Mouse (Mus musculus) cerebellum, adult 8-10 months (tissue): Measurements from ENCODE around the gene Zfp688.
"Not testable (repeated sequence)": the region's sequence is repeated elsewhere in the genome, so short reads cannot be mapped to it uniquely, and the experiment has no call there.

Source experiments
- DNase-seq: peaks from one replicate; pipeline ENCODE4 v3.0.0; 2022

Zfp688 gene

DNA sequence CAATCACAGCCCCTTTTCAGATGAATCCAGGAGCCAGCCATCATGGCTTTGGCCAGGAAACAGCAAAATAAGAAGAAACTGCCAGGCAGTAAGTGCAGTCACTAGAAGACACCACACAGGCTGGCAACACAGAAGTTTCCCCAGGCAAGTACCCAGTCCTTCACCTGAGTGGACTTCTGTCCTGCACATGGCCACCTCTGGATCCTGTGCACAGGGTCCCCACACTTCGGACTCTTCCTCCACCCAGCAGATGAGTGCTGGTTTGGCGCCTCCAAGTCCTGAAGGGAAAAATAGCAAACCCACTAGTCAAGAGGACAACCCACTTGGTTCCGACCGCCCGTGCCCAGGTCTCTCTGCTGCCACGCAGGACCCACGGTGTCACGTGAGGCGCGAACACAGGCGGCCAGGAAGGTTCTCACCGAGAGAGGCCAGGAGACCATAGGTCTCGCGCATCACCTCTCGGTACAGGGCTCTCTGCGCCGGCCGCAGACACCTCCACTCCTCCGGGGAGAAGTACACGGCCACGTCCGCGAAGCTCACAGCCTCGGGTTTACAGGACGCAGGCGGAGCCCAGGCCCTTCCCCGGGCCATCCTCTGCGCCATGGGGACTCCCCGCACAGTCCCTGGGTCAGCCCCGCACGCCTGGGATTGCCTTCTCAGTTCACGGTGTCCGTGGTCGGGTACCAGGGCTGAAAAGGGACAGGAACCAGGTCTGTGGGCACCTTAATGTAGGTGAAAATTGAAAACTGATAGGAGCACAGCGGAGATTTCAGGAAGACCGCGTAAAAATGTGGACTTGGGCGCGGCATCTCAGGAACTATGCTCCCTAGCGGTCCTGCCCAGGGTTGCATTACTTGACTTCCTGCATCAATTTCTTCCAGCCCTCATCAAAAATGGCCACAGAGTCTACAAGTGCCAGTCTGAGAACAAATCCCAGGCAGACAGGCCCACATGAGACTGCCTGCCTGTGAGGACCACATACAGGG, 15.6 kb downstream of the Zfp688 start, which contains the start of gene Zfp764:
Gene Zfp764 (minus strand): TSS at position 821 of the 986 bp plus-strand sequence.
- DNase-seq, result peak; percentile 94

DNA sequence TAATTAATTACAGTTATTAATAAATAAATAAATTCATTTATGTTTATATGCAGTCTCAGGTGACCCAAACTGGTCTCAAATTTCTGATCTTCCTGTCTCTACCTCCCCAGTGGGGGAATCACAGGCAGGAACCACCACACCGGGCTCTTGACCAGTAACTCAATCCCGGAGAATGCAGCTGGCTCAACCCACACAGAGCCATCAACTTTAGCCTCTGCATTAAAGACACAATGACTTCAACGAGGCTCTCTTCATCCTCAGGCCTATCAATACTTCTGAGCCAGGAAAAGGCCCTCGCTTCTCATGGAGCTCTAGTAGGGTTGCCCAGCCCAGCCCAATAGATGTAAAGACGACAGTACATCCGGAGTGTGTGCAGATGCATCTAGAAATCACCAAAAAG, 17.8 kb downstream of the Zfp688 start:
- DNase-seq, result not testable (repeated sequence)

DNA sequence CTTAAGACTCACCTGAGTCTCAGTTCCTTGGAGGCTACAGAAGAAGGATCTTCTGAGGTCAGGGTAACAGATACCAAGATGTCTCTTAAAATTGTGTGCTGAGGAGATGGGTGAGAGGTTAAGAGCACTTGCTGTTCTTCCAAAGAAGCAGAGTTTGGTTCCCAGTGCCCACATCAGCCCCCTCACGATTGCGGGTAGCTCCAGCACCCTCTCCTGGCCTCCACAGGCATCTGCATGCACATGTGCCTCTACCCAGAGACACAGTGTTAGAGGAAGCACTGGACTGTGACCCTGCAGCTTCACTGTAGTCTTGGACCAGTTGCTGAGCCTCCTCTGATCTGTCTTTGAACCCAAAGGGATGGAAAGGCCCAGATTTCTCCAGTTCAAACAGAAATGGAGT, 18.9 kb downstream of the Zfp688 start:
- no peak for DNase-seq

DNA sequence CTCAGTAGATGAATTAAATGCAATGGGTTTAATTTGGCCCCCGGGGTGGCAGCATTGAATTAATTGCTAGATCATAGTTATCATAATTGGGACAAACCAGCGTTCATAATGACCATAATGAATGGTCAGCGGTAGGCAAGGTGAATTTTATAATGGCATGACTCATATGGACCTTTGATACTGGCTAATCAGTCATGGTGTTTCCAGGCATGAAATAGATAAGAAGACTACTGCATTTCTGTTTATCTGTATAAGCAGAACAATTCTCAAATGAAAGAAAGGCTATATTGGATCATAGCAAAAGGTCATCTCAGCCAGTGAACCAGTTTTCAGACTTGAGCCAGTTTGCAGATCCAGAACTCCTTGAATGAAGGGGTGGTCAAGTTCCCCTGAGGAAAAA, 21.5 kb downstream of the Zfp688 start:
- no peak for DNase-seq

DNA sequence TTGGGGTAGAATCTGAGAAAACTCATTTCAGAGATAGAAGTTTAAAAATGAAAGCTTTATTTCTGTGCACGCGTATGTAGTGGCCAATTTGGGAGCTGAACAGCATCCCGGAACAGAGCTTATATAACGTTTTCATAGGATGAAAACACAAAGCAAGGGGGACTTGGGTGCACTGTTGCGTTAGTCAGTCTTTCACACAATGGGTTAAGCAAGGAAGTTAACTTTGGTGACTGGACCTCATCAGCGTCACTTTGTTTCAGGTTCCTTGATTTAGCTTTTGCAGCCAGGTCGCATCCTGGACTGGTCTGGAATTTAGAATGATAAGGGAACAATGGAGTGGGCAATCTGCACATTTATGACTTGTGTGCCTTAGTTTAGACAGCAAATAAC, 27.9 kb downstream of the Zfp688 start:
- no peak for DNase-seq

DNA sequence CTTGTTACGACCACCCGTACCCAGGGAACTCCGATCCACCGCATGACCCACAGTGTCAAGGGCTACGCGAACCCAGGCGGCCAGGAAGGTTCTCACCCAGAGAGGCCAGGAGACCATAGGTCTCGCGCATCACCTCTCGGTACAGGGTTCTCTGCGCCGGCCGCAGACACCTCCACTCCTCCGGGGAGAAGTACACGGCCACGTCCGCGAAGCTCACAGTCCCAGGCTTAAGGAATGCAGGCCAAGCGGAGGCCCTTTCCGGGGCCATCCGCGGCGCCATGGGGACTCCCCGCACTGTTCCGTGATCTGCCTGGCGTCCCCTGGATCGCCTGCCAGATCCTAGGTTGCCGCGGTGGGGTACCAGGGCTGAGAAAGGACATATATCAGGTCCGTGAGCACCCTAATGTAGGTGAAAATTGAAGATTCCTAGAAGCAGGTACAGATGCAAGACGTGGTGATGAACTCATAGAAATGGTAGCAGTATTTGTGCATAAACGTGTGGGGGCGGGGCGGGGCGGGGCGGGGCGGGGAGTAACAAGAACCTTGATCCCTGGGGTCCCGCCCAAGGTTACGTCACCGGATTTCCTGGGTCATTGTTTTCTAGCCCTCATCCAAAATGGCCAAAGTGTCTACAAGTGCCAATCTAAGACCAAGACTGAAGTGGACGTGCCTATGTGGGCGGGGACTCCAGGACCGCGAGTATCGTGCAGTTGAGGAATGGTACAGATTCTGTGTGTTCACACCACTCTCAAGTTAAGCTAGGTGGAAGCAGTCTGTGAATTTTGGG, 28.5 kb downstream of the Zfp688 start, which contains the start of gene E430018J23Rik:
Gene E430018J23Rik (minus strand): TSS at position 473 of the 787 bp plus-strand sequence.
- DNase-seq, result peak; percentile 99

DNA sequence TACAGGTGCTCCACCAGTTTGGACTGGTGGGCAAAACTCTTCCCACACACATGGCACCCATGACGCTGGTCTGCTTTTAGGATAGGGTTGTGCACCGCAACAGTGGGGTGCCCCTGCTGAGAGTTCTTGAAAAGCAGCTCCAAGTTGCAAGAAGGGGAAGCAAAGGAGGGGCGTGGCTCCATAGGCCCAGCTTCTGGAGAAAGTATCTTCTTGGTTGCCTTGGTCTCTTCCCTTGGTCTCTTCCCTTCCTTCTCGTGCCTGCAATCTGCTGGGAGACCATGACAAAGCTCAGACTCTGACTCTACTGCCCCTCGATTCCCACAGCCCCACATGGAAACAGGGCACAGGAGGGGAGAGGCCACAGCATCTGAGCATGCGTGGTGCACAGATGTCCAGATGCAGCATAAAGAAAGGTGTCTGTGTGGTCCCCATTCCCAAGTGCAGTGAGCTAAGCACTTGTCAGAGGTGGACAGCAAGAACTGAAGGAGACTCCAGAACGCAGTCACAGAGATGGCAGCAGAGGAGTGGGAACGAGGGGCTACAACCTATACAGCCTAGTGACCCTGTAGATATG, 29.5 kb downstream of the Zfp688 start:
- no peak for DNase-seq

DNA sequence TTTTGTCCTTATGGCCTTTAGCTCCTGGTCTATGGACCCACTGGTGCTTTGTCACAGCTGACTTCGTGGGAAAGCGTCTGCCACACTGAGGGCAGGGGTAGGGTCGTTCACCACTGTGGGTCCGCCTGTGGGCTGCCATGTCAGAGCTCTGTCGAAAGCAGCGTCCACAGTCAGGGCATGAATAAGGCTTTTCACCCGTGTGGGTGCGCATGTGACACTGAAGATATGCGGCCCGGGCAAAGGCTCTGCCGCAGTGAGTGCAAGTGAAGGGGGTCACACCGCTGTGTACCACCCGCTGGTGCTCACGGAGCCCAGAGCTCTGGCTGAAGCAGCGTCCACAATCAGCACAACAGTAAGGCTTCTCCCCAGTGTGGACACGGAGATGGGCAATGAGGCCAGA, 30.3 kb downstream of the Zfp688 start:
- no peak for DNase-seq

DNA sequence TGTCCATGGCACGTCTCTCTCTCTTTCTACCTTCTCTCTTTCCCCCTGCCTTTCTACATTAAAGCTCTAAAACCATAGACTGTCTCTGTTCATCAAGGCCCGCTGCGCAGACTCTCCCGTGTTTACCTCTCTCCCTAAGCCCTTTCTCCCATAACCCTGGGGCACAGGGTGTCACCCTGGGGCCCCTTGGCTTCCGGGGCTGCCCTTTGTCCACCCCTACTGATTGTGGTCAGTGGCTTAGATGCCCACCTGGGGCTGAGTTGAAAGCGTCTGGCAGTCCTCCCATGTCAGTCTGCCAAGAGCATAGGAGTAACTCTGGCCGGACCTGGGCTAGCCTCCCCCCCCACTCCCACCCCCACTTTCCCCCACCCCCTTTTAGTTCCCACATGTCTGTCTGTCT, 31.6 kb downstream of the Zfp688 start:
- DNase-seq, result no peak

DNA sequence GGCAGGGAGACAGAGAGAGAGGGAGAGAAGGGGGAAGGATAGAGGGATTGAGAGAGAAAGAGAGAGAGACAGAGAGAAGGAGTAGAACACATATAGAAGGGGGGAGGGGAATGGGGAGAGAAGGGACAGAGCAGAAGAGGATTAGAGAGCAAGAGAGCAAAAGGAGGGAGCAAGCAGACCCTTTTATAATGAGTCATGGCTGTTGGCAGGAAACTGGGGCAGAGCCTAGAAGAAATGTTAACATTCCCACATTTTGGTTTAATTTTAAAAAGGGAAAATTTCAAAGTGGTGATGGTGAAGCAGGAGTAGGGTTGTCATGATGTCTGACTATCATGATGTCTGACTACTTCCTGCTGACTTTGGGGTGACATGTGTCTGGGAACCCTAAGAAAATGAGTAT, 33.7 kb downstream of the Zfp688 start:
- not testable (repeated sequence) for DNase-seq

DNA sequence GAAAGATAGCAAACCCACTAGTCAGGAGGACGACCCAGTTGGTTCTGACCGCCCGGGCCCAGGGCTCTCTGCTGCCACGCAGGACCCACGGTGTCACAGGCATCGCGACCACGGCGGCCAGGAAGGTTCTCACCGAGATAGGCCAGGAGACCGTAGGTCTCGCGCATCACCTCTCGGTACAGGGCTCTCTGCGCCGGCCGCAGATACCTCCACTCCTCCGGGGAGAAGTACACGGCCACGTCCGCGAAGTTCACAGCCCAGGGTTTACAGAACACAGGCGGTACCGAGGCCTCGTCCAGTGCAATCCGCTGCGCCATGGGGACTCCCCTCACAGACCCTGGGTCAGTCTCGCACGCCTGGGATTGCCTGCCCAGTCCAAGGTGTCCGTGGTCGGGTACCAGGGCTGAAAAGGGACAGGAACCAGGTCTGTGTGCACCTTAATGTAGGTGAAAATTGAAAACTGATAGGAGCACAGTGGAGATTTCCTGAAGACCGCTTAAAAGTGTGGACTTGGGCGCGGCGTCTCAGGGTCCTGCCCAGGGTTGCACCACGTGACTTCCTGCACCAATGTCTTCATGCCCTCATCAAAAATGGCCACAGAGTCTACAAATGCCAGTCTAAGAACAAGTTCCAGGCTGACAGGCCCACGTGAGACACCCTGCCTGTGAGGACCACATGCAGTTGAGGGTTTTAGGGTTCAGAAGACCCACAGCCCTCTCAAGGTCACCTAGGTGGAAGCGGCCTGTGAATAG, 35.1 kb downstream of the Zfp688 start, which contains the start of gene 9130019O22Rik:
Gene 9130019O22Rik (minus strand): TSS at position 526 of the 752 bp plus-strand sequence.
- peak; percentile 94 for DNase-seq

DNA sequence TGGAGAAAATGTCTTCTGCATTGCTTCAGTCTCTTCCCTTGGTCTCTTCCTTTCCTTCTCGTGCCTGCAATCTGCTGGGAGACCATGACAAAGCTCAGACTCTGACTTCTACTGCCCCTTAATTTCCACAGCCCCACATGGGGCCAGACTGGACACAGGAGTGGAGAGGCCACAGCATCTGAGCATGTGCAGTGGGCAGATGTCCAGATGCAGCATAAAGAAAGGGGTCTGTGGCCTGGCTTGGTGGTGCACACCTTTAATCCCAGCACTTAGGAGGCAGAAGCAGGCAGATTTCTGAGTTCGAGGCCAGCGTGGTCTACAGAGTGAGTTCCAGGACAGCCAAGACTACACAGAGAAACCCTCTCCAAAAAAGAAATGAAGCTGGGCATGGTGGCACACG, 36.3 kb downstream of the Zfp688 start:
- DNase-seq, result not testable (repeated sequence)

DNA sequence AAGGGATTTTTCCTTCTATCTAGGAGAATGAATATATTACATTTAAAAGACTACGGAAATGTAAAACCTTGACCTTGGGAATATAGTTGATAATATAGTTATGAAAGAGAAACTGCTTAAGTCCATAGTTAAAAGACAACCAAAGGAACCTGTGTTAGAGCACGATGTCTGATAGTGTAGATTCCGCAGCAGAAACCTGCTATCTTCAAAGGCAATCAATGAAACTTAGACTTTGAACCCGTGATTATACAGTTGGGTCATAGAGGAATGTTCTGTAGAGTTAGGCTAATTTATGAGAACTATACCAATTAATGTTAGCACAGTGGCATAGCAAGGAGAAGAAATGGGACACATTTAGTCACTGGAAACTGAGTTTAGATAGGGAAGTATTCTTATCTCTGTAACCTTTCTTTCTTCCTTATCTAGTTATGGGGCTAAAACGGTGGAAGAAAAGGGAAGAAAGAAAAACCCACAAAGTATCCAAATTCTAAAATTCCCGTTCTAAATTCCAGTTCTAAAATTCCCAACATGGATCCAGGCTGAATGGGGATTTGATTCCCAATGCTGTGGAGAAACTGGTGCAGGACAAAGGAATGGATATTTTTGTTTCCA, 43.5 kb downstream of the Zfp688 start:
- no peak for DNase-seq

DNA sequence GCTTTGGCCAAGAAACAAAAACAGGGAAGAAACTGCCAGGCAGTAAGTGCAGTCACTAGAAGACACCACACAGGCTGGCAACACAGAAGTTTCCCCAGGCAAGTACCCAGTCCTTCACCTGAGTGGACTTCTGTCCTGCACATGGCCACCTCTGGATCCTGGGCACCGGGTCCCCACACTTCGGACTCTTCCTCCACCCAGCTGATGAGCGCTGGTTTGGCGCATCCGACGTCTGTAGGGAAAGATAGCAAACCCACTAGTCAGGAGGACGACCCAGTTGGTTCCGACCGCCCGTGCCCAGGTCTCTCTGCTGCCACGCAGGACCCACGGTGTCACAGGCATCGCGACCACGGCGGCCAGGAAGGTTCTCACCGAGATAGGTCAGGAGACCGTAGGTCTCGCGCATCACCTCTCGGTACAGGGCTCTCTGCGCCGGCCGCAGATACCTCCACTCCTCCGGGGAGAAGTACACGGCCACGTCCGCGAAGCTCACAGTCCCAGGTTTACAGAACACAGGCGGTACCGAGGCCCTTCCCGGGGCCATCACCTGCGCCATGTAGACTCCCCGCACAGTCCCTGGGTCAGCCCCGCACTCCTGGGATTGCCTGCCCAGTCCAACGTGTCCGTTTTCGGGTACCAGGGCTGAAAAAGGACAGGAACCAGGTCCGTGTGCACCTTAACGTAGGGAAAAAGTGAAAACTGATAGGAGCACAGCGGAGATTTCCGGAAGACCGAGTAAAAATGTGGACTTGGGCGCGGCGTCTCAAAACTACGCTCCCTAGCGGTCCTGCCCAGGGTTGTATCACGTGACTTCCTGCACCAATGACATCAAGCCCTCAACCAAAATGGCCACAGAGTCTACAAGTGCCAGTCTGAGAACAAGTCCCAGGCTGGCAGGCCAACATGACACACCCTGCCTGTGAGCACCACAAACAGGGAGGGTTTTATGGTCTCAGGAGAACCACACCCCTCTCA, 46.3 kb downstream of the Zfp688 start, which contains the start of gene Zfp747:
Gene Zfp747 (minus strand): TSS at position 780 of the 975 bp plus-strand sequence.
- DNase-seq, result peak; percentile 94

DNA sequence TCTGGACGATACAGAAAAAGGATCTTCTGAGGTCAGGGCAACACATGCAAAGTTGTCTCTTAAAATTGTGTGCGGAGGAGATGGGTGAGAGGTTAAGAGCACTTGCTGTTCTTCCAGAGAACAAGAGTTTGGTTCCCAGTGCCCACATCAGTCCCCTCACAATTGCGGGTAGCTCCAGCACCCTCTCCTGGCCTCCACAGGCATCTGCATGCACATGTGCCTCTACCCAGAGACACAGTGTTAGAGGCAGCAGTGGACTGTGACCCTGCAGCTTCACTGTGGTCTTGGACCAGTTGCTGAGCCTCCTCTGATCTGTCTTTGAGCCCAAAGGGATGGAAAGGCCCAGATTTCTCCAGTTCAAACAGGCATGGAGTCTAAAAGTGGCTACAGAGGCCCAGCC, 50.0 kb downstream of the Zfp688 start:
- not testable (repeated sequence) for DNase-seq

DNA sequence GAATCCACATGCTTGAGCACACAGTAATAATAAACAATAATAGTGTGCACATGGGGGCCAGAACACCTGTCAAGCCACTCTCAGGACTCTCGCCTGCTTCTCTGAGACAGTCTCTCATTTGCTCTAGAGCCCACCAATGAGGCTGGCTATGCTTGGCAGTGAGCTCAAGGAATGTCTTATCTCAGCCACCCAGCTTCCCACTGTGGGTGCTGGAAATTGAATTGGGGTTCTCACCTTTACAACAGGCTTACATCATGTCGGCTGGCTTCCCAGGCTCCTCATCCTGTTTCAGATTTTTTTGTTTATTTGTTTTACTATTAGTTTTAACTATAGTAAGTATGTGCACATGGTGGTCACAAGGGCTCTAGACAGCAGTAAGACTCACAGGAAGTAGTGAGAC, 50.7 kb downstream of the Zfp688 start:
- DNase-seq, result no peak
